Mouse (Mus musculus) right cerebral cortex, adult 2 months (tissue): Measurements from ENCODE around the gene Enox1.

ENCODE experiments used
- DNase-seq, 2 experiments: peaks; one replicate each; pipeline ENCODE4 v3.0.0; 2021 to 2022; ENCODE audit warnings: low spot score in 2 of 2

Enox1 gene

GRCm38 (mm10) chr14:77673138-77673537, 516.6 kb downstream of the Enox1 start:
- DNase-seq, result peak in 1 of 2 experiments; percentile 23

- no peak for DNase-seq
These were observed 521.4 kb downstream of the Enox1 start for GRCm38 (mm10) chr14:77677951-77678350.

DNA sequence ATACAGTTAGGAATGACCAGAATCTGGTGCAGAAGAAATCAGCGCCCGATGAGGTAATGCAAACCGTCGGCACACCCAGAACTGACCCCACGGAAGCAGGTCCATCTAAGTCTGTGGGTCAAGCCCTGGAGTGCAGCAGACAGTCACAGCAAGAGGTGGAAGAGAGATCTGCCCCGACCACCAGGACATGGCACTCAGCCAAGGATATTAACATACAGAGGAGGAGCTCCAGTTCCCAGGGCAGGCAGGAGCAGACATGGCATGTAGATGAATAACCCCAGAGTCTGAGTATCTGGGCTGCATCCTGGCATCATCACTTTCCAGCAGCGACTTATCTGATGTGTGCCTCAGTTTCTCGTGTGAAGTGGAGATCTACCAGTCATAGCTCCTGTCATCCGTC, 523.3 kb downstream of the Enox1 start:
- no peak for DNase-seq

DNA sequence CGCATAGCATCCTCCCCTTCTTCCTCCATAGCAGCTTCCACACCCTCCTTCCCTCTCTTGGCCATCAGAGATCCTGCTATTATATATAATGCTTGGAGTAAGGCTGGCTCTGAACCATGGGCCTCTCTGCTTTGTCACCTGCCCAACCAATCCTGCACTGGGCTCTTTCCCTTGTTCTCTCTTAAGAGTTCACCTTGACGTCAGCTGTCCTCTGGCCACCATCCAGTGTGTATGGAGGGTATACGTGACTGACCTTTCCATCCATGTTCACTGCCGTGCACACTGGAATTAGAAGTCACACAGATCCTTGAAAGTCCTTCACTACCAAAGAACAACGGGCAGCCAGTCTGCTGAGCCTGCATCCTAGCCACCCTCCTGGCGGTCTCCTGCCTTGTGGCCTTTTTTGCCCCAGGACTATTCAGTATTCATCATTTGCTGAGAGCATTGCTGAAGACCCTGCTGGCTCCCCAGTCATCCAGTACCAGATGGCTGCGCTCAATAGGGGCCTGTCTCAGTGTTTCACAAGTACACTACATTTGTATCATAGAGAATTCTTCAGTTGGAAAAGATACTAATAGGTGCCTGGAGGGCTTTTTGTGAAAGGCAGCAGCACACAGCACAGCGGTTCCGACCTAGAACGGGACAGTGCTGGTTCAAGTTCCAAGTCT, 526.5 kb downstream of the Enox1 start:
- no peak for DNase-seq

GRCm38 (mm10) chr14:77689816-77690215, 533.3 kb downstream of the Enox1 start:
- DNase-seq, result no peak

- no peak for DNase-seq
These were observed 548.4 kb downstream of the Enox1 start for GRCm38 (mm10) chr14:77705006-77705405.

- no peak for DNase-seq
These were observed 550.1 kb downstream of the Enox1 start for GRCm38 (mm10) chr14:77706511-77707246.

GRCm38 (mm10) chr14:77707279-77707678, 550.7 kb downstream of the Enox1 start:
- no peak for DNase-seq

- no peak for DNase-seq
These were observed 552.0 kb downstream of the Enox1 start for GRCm38 (mm10) chr14:77708354-77709150.

- no peak for DNase-seq
These were observed 558.5 kb downstream of the Enox1 start for GRCm38 (mm10) chr14:77714931-77715535.

DNA sequence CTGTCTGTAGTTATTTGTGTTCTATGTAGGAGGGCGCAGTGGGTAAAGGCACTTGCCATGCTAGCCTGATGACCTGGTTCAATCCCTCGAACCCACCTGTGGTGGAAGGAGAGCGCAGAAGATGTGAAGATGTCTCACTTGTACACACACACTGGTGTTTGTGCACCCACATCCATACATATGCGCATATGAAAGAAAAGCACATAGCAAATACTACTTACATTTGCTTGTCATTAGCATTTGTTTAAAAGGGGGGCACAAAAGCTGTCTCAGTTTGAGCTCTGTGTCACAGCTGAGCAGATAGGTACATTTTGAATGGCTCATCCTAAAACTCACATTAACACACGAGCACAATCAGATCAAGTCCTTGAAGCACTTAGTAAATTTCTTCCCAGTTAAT, 560.4 kb downstream of the Enox1 start:
- DNase-seq, result no peak

- no peak for DNase-seq
These were observed 562.3 kb downstream of the Enox1 start for GRCm38 (mm10) chr14:77718814-77719213.

GRCm38 (mm10) chr14:77738056-77738455, 581.5 kb downstream of the Enox1 start:
- no peak for DNase-seq

GRCm38 (mm10) chr14:77738751-77739365, 582.3 kb downstream of the Enox1 start:
- no peak for DNase-seq

DNA sequence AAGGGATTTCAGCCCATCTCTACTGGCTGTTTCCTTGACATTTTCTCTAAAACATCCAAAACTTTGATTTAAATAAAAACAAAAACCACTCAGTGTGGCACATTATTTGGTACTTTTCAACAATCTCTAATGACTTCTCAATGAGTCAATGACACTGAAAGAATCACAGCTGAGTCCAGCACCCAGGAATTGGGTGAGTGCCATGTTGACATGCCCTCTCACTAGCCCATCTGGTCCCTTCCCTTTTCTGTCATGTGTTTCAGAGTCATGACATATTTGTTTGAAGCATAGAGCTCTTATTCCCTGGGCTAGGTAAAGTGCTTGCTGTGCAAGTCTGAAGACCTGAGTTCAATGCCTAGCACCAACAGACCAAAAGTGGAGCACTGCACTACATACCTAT, 582.8 kb downstream of the Enox1 start:
- no peak for DNase-seq

DNA sequence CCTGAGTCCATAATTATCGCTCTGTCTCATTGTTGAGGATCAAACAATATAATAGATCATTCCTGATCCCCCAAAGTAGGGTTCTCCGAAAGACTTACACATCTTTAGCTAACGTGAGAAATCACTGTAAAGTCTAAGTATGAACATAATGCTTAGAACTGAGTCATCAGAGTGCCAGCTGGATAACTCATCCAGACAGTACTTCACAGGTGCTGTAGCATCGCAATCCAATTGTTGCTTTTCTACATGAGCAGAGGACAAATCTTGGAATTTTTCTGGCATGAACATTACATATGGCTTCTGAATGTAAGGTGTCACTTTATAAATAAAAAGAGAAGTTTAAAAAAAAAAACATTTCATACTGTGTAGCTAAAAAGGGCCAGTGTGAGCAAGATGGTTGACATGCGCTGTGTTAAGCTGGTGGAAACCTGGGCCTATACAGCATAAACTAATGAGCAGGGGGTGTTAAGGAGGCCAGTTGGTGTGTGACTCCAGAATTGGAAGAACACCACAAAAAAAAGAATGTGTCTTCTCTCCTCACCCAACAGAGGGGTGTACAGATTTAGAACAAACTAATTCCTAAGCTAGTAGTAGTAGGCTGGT, 588.2 kb downstream of the Enox1 start:
- DNase-seq, result peak; percentile 17 to 27

DNA sequence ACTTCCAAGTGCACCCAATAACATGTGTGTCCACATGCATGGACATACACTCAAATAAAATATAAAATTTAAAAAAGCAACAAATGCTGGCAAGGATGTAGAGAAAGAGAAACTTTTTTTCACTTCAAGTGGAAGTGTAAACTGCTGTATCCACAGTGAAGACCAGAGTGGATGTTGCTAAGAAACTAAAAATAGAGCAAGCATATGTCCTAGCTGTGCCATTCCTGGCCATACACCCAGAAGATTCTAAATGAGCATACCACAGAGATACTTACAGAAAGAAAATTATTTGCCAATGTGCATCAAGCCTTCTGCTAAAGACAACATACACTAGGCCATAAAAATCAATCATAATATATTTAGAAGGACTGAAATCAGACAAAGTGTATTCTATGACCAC, 592.4 kb downstream of the Enox1 start:
- DNase-seq, result no peak
